Mouse (Mus musculus) limb, embryonic 14.5 days (tissue): ENCODE measurements around the gene Hist2h2ac. TPM values are rescaled to one million over a fixed set of nuclear protein-coding genes. Genes with fewer than 3 reads are reported as not detected.

Experiments
- ATAC-seq: fragments of 200-750 bp; cut with Nextera tagmentation; 2 replicates; pipeline ENCODE4 v1.8.0; 2017; ENCODE audit warnings: low read depth, moderate number of reproducible peaks, moderate TSS enrichment; ENCODE audit not compliant: low FRiP score
- DNase-seq: peaks from one replicate; pipeline ENCODE4 v3.0.0-alpha.2; 2015; ENCODE audit warnings: low spot score
- H3K27ac ChIP-seq: fragments of 300-500 bp; sonication (generic); replicated peaks from 2 replicates; pipeline ENCODE4 v1.5.1; 2014; ENCODE audit warnings: low read depth, mild to moderate bottlenecking, low read length, moderate library complexity, mixed read lengths
- H3K27me3 ChIP-seq: fragments of 300-500 bp; sonication (generic); 2 replicates; pipeline ENCODE4 v1.6.1; 2014; ENCODE audit warnings: low read length, mixed read lengths; ENCODE audit not compliant: control insufficient read depth, insufficient read depth
- H3K36me3 ChIP-seq: fragments of 300-500 bp; sonication (generic); 2 replicates; pipeline ENCODE4 v1.6.1; 2014; ENCODE audit warnings: mild to moderate bottlenecking, low read length, moderate library complexity, mixed read lengths; ENCODE audit not compliant: control insufficient read depth, insufficient read depth
- H3K4me1 ChIP-seq: fragments of 300-500 bp; sonication (generic); 2 replicates; pipeline ENCODE4 v1.6.1; 2014; ENCODE audit warnings: antibody characterized with exemption, low read length, mixed read lengths; ENCODE audit not compliant: control insufficient read depth, insufficient read depth
- H3K4me2 ChIP-seq: fragments of 300-500 bp; sonication (generic); replicated peaks from 2 replicates; pipeline ENCODE4 v1.6.1; 2014; ENCODE audit warnings: low read depth, mild to moderate bottlenecking, low read length, moderate library complexity; ENCODE audit not compliant: severe bottlenecking
- H3K4me3 ChIP-seq: fragments of 300-500 bp; sonication (generic); replicated peaks from 2 replicates; pipeline ENCODE4 v1.5.1; 2014; ENCODE audit warnings: low read length
- H3K9ac ChIP-seq: fragments of 300-500 bp; sonication (generic); 2 replicates; pipeline ENCODE4 v1.6.1; 2014; ENCODE audit warnings: mild to moderate bottlenecking, low read depth, low read length, moderate library complexity; ENCODE audit not compliant: severe bottlenecking
- H3K9me3 ChIP-seq: fragments of 300-500 bp; sonication (generic); 2 replicates; pipeline ENCODE4 v1.6.1; 2016; ENCODE audit warnings: low read length; ENCODE audit not compliant: control insufficient read depth
- POLR2A ChIP-seq: fragments of 200-500 bp; IDR thresholded peaks from 2 replicates; pipeline ENCODE4 v1.8.0; 2012; ENCODE audit warnings: inconsistent platforms, mild to moderate bottlenecking, moderate library complexity, borderline replicate concordance; ENCODE audit not compliant: insufficient read depth, insufficient read length; ENCODE audit errors: extremely low read depth
- WGBS: fragments of 180-500 bp; shearing (Covaris S2); extraction: QIAGEN DNeasy Blood & Tissue Kit; methylation state at CpG from one replicate; pipeline ENCODE4 v1.1.7; 2014; 5-methylcytosine and 5-hydroxymethylcytosine counted together
- polyA plus RNA-seq, 2 experiments: library from polyadenylated mRNA; depleted of rRNA in 1 of 2; stranded (reverse) in 1 of 2; unstranded in 1 of 2; fragments of >200 nt; fragmentation: Nextera tagmentation in 1 of 2; extraction: Ambion mirVana in 1 of 2; gene quantifications; 2 replicates each; pipeline versions ENCODE4 v1.2.1 to v1.2.3; 2012 to 2014

Gene Hist2h2ac
- polyA plus RNA-seq, 2 experiments = 7.0 to 11.8 TPM

DNA sequence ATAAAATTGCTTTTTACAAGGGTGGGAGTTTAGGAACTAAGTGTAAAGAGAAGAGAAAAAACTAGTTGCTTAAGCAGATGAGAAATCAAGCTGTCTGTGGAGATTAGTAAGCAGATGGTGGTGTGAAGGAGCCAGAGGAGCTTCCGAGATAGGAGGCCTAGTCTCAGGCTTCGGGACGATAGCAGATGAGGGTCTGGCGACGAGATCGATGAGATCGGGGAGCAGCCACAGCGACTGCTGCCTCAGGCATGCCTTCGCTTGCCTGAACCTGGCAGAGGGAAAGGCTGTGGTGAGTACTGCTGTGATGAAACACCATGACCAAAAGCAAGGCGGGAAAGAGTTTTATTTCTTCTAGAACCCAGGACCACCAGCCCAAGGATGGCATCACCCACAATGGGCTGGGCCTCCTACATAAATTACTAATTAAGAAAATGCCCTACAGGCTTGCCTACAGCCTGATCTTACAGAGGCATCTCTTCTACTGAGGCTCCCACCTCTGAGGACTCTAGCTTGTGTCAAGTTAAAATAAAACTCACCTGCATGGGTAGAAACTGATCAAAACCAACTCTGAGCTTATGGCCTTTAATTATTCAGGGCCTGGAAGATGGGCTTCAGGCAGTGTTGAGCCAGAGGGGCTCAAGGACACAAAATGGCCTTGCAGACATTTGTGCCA, 34.1 kb upstream of the Hist2h2ac start:
- 36% methylated on average over 10 of the region's 10 CpGs for WGBS
- H3K4me1 ChIP-seq = peaks cover 9% of the 10 kb centered on the region; the same call in 1 of the 2 replicates
- H3K4me2 ChIP-seq = no peak overlapping the region
- ATAC-seq (no peak), DNase-seq (peak; percentile 40)
- no peak overlapping the region for H3K4me3 ChIP-seq
- no peak for TF ChIP-seq POLR2A
- no peak overlapping the region for H3K9ac ChIP-seq
- no peak overlapping the region for H3K27ac ChIP-seq
- H3K27me3 ChIP-seq = no peaks in the 10 kb centered on the region
- H3K36me3 ChIP-seq = no peaks in the 10 kb centered on the region
- no peaks in the 10 kb centered on the region for H3K9me3 ChIP-seq

DNA sequence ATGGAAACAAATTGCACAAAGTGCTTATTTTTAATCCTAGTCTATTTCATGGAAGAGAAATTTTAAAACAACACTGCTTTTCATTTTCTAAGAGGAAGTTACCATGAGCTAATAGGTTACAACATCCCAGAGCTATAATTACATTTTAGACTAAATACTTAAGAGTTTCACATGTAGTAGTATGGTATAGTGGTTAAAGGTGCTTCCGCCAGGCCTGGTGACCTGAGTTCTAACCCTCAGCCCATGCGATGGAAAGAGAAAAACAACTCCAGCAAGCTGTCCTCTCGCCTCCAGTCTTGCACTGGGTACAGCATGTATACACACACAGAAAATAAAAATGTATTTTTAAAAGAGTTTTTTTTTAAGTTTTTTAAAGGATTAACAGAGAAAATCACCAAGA, 31.1 kb upstream of the Hist2h2ac start:
- no peak overlapping the region for H3K4me2 ChIP-seq
- ATAC-seq = no peak
- H3K9ac ChIP-seq = no peak overlapping the region
- H3K4me3 ChIP-seq = no peak overlapping the region
- DNase-seq = no peak
- no peak for TF ChIP-seq POLR2A
- H3K27me3 ChIP-seq = no peaks in the 10 kb centered on the region
- 80% methylated on average over 3 of the region's 3 CpGs for WGBS
- H3K36me3 ChIP-seq = no peaks in the 10 kb centered on the region
- peaks cover 19% of the 10 kb centered on the region for H3K4me1 ChIP-seq
- H3K27ac ChIP-seq = no peak overlapping the region
- no peaks in the 10 kb centered on the region for H3K9me3 ChIP-seq

GRCm38 (mm10) chr3:96250890-96251289, 30.2 kb upstream of the Hist2h2ac start:
- Histone ChIP-seq H3K9ac (no peak overlapping the region), H3K9me3 (no peaks in the 10 kb centered on the region), H3K27me3 (no peaks in the 10 kb centered on the region), H3K4me3 (no peak overlapping the region), H3K27ac (no peak overlapping the region), H3K4me1 (peaks cover 14% of the 10 kb centered on the region), H3K36me3 (no peaks in the 10 kb centered on the region), H3K4me2 (no peak overlapping the region)
- 16% methylated on average over 3 of the region's 3 CpGs for WGBS
- ATAC-seq = no peak
- no peak for DNase-seq
- TF ChIP-seq POLR2A = no peak

GRCm38 (mm10) chr3:96249034-96249345, 28.3 kb upstream of the Hist2h2ac start:
- ATAC-seq (no peak), DNase-seq (no peak)
- Histone ChIP-seq H3K4me3 (0 out of 2 replicates have a peak overlapping the region, but pooled peaks have one; percentile 39), H3K4me2 (peak overlapping the region; percentile 49; the same call in 1 of the 2 replicates), H3K4me1 (peaks cover 20% of the 10 kb centered on the region), H3K9me3 (no peaks in the 10 kb centered on the region), H3K27ac (no peak overlapping the region), H3K36me3 (no peaks in the 10 kb centered on the region), H3K27me3 (no peaks in the 10 kb centered on the region), H3K9ac (no peak overlapping the region)
- WGBS = 48% methylated on average over 4 of the region's 4 CpGs
- TF ChIP-seq POLR2A = no peak

DNA sequence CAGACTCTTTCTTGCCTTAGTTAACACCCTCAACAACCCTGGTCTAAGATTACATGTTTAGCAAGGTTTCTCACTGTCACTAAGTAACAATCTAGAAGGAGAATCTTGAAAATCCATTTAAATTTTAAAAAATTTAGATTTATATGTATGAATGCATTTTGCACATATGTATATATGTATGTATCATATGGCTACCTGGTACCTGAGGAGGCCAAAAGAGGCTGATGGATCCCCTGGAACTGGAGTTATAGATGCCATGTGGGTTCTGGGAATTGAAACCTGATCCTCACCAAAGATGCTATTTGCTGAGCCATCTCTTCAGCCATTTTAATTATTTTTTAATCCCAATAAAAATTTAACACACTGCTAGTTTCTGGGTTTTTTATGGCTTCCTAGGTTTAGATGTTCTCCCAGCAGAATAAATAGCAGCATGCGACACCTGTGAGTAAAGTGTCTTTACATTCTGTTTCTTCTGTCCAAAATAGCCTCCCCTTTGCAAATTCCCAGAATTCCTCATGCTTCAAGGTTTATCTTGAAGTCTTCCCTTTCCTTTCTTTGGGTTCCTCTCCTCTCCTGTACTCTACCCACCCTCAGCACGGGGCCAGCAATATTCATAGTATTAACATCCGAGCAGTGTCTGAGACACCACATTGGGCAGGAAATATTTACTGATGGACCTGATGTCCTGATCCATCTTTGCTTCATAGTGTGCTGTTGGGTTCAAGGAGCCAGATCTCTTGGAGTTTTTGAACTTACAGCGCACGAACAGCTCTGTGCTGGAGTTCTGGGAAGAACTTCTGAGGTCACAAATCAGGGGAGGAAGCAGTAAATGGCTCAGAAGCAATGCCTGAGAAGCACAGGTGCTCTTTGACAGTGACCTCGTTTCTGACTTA, 27.7 kb upstream of the Hist2h2ac start:
- H3K27me3 ChIP-seq = no peaks in the 10 kb centered on the region
- H3K9me3 ChIP-seq = no peaks in the 10 kb centered on the region
- peaks cover 22% of the 10 kb centered on the region for H3K4me1 ChIP-seq
- peak overlapping the region; percentile 49 for H3K4me2 ChIP-seq
- H3K9ac ChIP-seq = peak overlapping the region; percentile 59; the same call in 1 of the 2 replicates
- WGBS = 36% methylated on average over 6 of the region's 6 CpGs
- DNase-seq (no peak), ATAC-seq (no peak)
- no peaks in the 10 kb centered on the region for H3K36me3 ChIP-seq
- TF ChIP-seq POLR2A = no peak
- no peak overlapping the region for H3K27ac ChIP-seq
- peak overlapping the region; percentile 39 for H3K4me3 ChIP-seq
